Mouse (Mus musculus) heart, embryonic 15.5 days (tissue): ENCODE results near the gene Fam114a1. TPM values are rescaled to one million over a fixed set of nuclear protein-coding genes. Genes with fewer than 3 reads are reported as not detected.

Experiments
- ATAC-seq: fragments of 200-750 bp; cut with Nextera tagmentation; replicated peaks from 2 replicates; pipeline ENCODE4 v1.8.0; 2017; ENCODE audit warnings: low read depth, moderate TSS enrichment; ENCODE audit not compliant: insufficient number of reproducible peaks, insufficient read depth, low FRiP score
- H3K27ac ChIP-seq: fragments of 300-500 bp; sonication (generic); 2 replicates; pipeline ENCODE4 v1.5.1; 2015; ENCODE audit warnings: mild to moderate bottlenecking, inconsistent platforms
- H3K27me3 ChIP-seq: fragments of 300-500 bp; sonication (generic); 2 replicates; pipeline ENCODE4 v1.6.1; 2015; ENCODE audit warnings: inconsistent platforms
- H3K36me3 ChIP-seq: fragments of 300-500 bp; sonication (generic); 2 replicates; pipeline ENCODE4 v1.6.1; 2015; ENCODE audit warnings: mild to moderate bottlenecking, inconsistent platforms
- H3K4me1 ChIP-seq: fragments of 300-500 bp; sonication (generic); replicated peaks from 2 replicates; pipeline ENCODE4 v1.6.1; 2015; ENCODE audit warnings: inconsistent platforms
- H3K4me2 ChIP-seq: fragments of 300-500 bp; sonication (generic); 2 replicates; pipeline ENCODE4 v1.6.1; 2015; ENCODE audit warnings: inconsistent platforms, mild to moderate bottlenecking, moderate library complexity
- H3K4me3 ChIP-seq: fragments of 300-500 bp; sonication (generic); 2 replicates; pipeline ENCODE4 v1.5.1; 2015; ENCODE audit warnings: mild to moderate bottlenecking, inconsistent platforms
- H3K9ac ChIP-seq: fragments of 300-500 bp; sonication (generic); 2 replicates; pipeline ENCODE4 v1.6.1; 2015; ENCODE audit warnings: mild to moderate bottlenecking, inconsistent platforms
- H3K9me3 ChIP-seq: fragments of 300-500 bp; sonication (generic); replicated peaks from 2 replicates; pipeline ENCODE4 v1.6.1; 2016; ENCODE audit warnings: inconsistent platforms
- WGBS: fragments of 180-500 bp; shearing (Covaris S2); methylation state at CpG from one replicate; pipeline ENCODE4 v1.1.7; 2015; ENCODE audit warnings: mixed read lengths; 5-methylcytosine and 5-hydroxymethylcytosine counted together
- polyA plus RNA-seq: library from polyadenylated mRNA; unstranded; fragments of >200 nt; fragmentation: Nextera tagmentation; extraction: Ambion mirVana; gene quantifications from 2 replicates; pipeline ENCODE4 v1.2.1, GENCODE M21; 2015

The Fam114a1 gene
- polyA plus RNA-seq, 1 experiment from 2014 or later, result 38.2 TPM

- no peak for ATAC-seq
- H3K4me3 ChIP-seq, result no peak overlapping the region
- no peaks in the 10 kb centered on the region for H3K9me3 ChIP-seq
- H3K27ac ChIP-seq, result peak overlapping the region; percentile 62
- H3K36me3 ChIP-seq, result peaks cover 14% of the 10 kb centered on the region; the same call in 1 of the 2 replicates
- H3K4me1 ChIP-seq, result peaks cover 10% of the 10 kb centered on the region
- H3K27me3 ChIP-seq, result no peaks in the 10 kb centered on the region
- 0 out of 2 replicates have a peak overlapping the region, but pooled peaks have one; percentile 4 for H3K4me2 ChIP-seq
- WGBS, result 62% methylated on average over 11 of the region's 11 CpGs
- no peak overlapping the region for H3K9ac ChIP-seq
Measured at GRCm38 (mm10) chr5:65038811-65039571, 69.1 kb downstream of the Fam114a1 start.

GRCm38 (mm10) chr5:65040463-65040862, 70.6 kb downstream of the Fam114a1 start:
- Histone ChIP-seq H3K4me2 (no peak overlapping the region), H3K4me3 (no peak overlapping the region), H3K27ac (no peak overlapping the region), H3K4me1 (peaks cover 10% of the 10 kb centered on the region), H3K36me3 (peaks cover 6% of the 10 kb centered on the region; the same call in 1 of the 2 replicates), H3K9ac (no peak overlapping the region), H3K9me3 (no peaks in the 10 kb centered on the region), H3K27me3 (no peaks in the 10 kb centered on the region)
- ATAC-seq, result no peak
- 67% methylated on average over 5 of the region's 5 CpGs for WGBS

- H3K9me3 ChIP-seq, result no peaks in the 10 kb centered on the region
Measured at GRCm38 (mm10) chr5:65043407-65043895, 73.6 kb downstream of the Fam114a1 start.

GRCm38 (mm10) chr5:65045642-65046370, 75.9 kb downstream of the Fam114a1 start:
- Histone ChIP-seq H3K9ac (no peak overlapping the region), H3K4me1 (0 out of 2 replicates have a peak, but pooled peaks cover 3% of the 10 kb centered on the region), H3K4me2 (no peak overlapping the region), H3K27ac (no peak overlapping the region), H3K36me3 (no peaks in the 10 kb centered on the region), H3K4me3 (no peak overlapping the region), H3K9me3 (no peaks in the 10 kb centered on the region), H3K27me3 (no peaks in the 10 kb centered on the region)
- 80% methylated on average over 6 of the region's 6 CpGs for WGBS
- ATAC-seq, result no peak

More at GRCm38 (mm10) chr5:65043407-65043895, 73.6 kb downstream of the Fam114a1 start:
- Histone ChIP-seq H3K4me1 (peaks cover 10% of the 10 kb centered on the region), H3K9ac (no peak overlapping the region), H3K36me3 (no peaks in the 10 kb centered on the region), H3K27me3 (no peaks in the 10 kb centered on the region), H3K27ac (no peak overlapping the region), H3K4me3 (no peak overlapping the region), H3K4me2 (no peak overlapping the region)
- 66% methylated on average over 11 of the region's 11 CpGs for WGBS
- no peak for ATAC-seq

GRCm38 (mm10) chr5:65046442-65047284, 76.8 kb downstream of the Fam114a1 start:
- Histone ChIP-seq H3K4me3 (no peak overlapping the region), H3K9me3 (no peaks in the 10 kb centered on the region), H3K36me3 (no peaks in the 10 kb centered on the region), H3K27me3 (no peaks in the 10 kb centered on the region), H3K4me2 (no peak overlapping the region), H3K9ac (no peak overlapping the region), H3K27ac (no peak overlapping the region), H3K4me1 (0 out of 2 replicates have a peak, but pooled peaks cover 3% of the 10 kb centered on the region)
- no peak for ATAC-seq
- 65% methylated on average over 12 of the region's 12 CpGs for WGBS

- WGBS, result 64% methylated on average over 12 of the region's 12 CpGs
- Histone ChIP-seq H3K4me3 (no peak overlapping the region), H3K9ac (no peak overlapping the region), H3K27me3 (no peaks in the 10 kb centered on the region), H3K36me3 (no peaks in the 10 kb centered on the region), H3K4me1 (0 out of 2 replicates have a peak, but pooled peaks cover 3% of the 10 kb centered on the region), H3K4me2 (no peak overlapping the region), H3K27ac (no peak overlapping the region), H3K9me3 (no peaks in the 10 kb centered on the region)
- ATAC-seq, result no peak
Measured at GRCm38 (mm10) chr5:65047285-65047855, 77.5 kb downstream of the Fam114a1 start.

- H3K4me1 ChIP-seq, result 0 out of 2 replicates have a peak, but pooled peaks cover 3% of the 10 kb centered on the region
- H3K27ac ChIP-seq, result no peak overlapping the region
- WGBS, result 80% methylated on average over 5 of the region's 5 CpGs
- H3K27me3 ChIP-seq, result no peaks in the 10 kb centered on the region
- ATAC-seq, result no peak
- H3K4me2 ChIP-seq, result no peak overlapping the region
- H3K9ac ChIP-seq, result no peak overlapping the region
- no peak overlapping the region for H3K4me3 ChIP-seq
- H3K36me3 ChIP-seq, result no peaks in the 10 kb centered on the region
- H3K9me3 ChIP-seq, result no peaks in the 10 kb centered on the region
Measured at GRCm38 (mm10) chr5:65049880-65050279, 80.0 kb downstream of the Fam114a1 start.

GRCm38 (mm10) chr5:65051513-65051912, 81.6 kb downstream of the Fam114a1 start:
- Histone ChIP-seq H3K4me1 (0 out of 2 replicates have a peak, but pooled peaks cover 3% of the 10 kb centered on the region), H3K27ac (no peak overlapping the region), H3K4me3 (no peak overlapping the region), H3K36me3 (no peaks in the 10 kb centered on the region), H3K27me3 (no peaks in the 10 kb centered on the region), H3K9me3 (no peaks in the 10 kb centered on the region), H3K4me2 (no peak overlapping the region), H3K9ac (no peak overlapping the region)
- no peak for ATAC-seq
- WGBS, result 71% methylated on average over 3 of the region's 3 CpGs

GRCm38 (mm10) chr5:65057596-65057995, 87.7 kb downstream of the Fam114a1 start:
- Histone ChIP-seq H3K36me3 (no peaks in the 10 kb centered on the region), H3K4me3 (no peak overlapping the region), H3K4me1 (no peaks in the 10 kb centered on the region), H3K4me2 (no peak overlapping the region), H3K27ac (no peak overlapping the region), H3K9me3 (no peaks in the 10 kb centered on the region), H3K27me3 (no peaks in the 10 kb centered on the region), H3K9ac (no peak overlapping the region)
- ATAC-seq, result no peak
- 87% methylated on average over 6 of the region's 6 CpGs for WGBS

- ATAC-seq, result no peak
- no peak overlapping the region for H3K9ac ChIP-seq
- H3K9me3 ChIP-seq, result no peaks in the 10 kb centered on the region
- 63% methylated on average over 2 of the region's 2 CpGs for WGBS
- no peak overlapping the region for H3K4me3 ChIP-seq
- H3K4me1 ChIP-seq, result no peaks in the 10 kb centered on the region
- no peak overlapping the region for H3K27ac ChIP-seq
- H3K4me2 ChIP-seq, result no peak overlapping the region
- H3K27me3 ChIP-seq, result no peaks in the 10 kb centered on the region
- H3K36me3 ChIP-seq, result no peaks in the 10 kb centered on the region
Measured at GRCm38 (mm10) chr5:65059806-65060205, 89.9 kb downstream of the Fam114a1 start.
